Mouse (Mus musculus): Measurements from ENCODE around the gene Pxmp4.

GRCm38 (mm10) chr2:154604156-154604555 is 648 bp upstream of the Pxmp4 start:
- TF ChIP-seq CTCF (IDR thresholded peaks at IDR 0.05; ENCODE audit: low read depth) (no peak), EP300 (optimal IDR thresholded peaks at IDR 0.05) (no peak)
